Comparison of ENCODE assay signal across 8 mouse cellular contexts in genomic region chr4:133968150-133968921, GRCm38 (mm10). TPM values are rescaled to one million over a fixed set of nuclear protein-coding genes. Genes with fewer than 3 reads are reported as not detected.
DNase-seq lines count a peak whose midpoint lies in the region; ATAC-seq and TF ChIP-seq lines count a peak whose summit lies in the region.

Gene Hmgn2 (minus strand): TSS chr4:133968650.

- peak within 1 kb of the TSS; percentile 42 for H3K4me2 ChIP-seq in CH12.LX (ENCODE audit: insufficient read depth, low read depth, poor library complexity, severe bottlenecking)
- H3K4me2 ChIP-seq in forebrain, embryonic 13.5 days = peak within 1 kb of the TSS; percentile 98
- peak within 1 kb of the TSS; percentile 80 for H3K4me2 ChIP-seq in lung, embryonic 16.5 days (ENCODE audit: low read depth, low read length)

- H3K4me1 ChIP-seq in CH12.LX (ENCODE audit: control insufficient read depth in 1 of 2, insufficient read depth in 2 of 2) = peaks cover 0 to 35% of the 10 kb centered on the region in 2 experiments; a peak in 3 of 4 replicates
- H3K4me1 ChIP-seq in forebrain, embryonic 13.5 days = peaks cover 66% of the 10 kb centered on the region
- H3K4me1 ChIP-seq in lung, embryonic 16.5 days (replicated peaks; ENCODE audit: control insufficient read depth, insufficient read depth, low read length) = peaks cover 20% of the 10 kb centered on the region

- peaks cover 26 to 61% of the 10 kb centered on the region in 2 experiments for H3K36me3 ChIP-seq in CH12.LX (replicated peaks in 1 of 2; ENCODE audit: control insufficient read depth in 1 of 2, insufficient read depth in 1 of 2, low read length in 1 of 2)
- peaks cover 32% of the 10 kb centered on the region for H3K36me3 ChIP-seq in forebrain, embryonic 13.5 days (ENCODE audit: poor library complexity, severe bottlenecking)
- H3K36me3 ChIP-seq in lung, embryonic 16.5 days (ENCODE audit: control insufficient read depth, insufficient read depth, low read length) = peaks cover 27% of the 10 kb centered on the region

- peak within 1 kb of the TSS; percentile 100 for H3K9ac ChIP-seq in CH12.LX (ENCODE audit: insufficient read depth, low read depth)
- H3K9ac ChIP-seq in forebrain, embryonic 13.5 days = peak within 1 kb of the TSS; percentile 97
- peak within 1 kb of the TSS; percentile 95 for H3K9ac ChIP-seq in lung, embryonic 16.5 days (ENCODE audit: low read length)

- dilution Hi-C loops in CH12.LX (cut with MboI; ENCODE audit: extremely low pct_ligation_motif_present, extremely low pct_unique_long_range_greater_than_20kb, low sequenced_read_pairs) = no loop called here

- TF ChIP-seq RAD21 in CH12.LX (IDR thresholded peaks at IDR 0.05; ENCODE audit: low read depth, low read length) = no peak

- no peaks in the 10 kb centered on the region for H3K27me3 ChIP-seq in CH12.LX (replicated peaks)
- H3K27me3 ChIP-seq in forebrain, embryonic 13.5 days = no peaks in the 10 kb centered on the region
- H3K27me3 ChIP-seq in lung, embryonic 16.5 days (ENCODE audit: control insufficient read depth, insufficient read depth, low read depth, low read length) = no peaks in the 10 kb centered on the region

- peak; percentile 51 for ATAC-seq in forebrain, embryonic 13.5 days
- ATAC-seq in lung, embryonic 16.5 days (ENCODE audit: low read depth) = peak; percentile 72

- WGBS in forebrain, embryonic 13.5 days = under 1% methylated on average over 39 of the region's 42 CpGs
- WGBS in lung, embryonic 16.5 days = 1% methylated on average over 40 of the region's 42 CpGs

- peaks cover 9% of the 10 kb centered on the region for H3K79me2 ChIP-seq in CH12.LX (replicated peaks; ENCODE audit: control insufficient read depth, extremely low read depth, insufficient read depth, poor library complexity, severe bottlenecking)

- no peak for TF ChIP-seq EP300 in CH12.LX (IDR thresholded peaks at IDR 0.05; ENCODE audit: low read length)

- no peak for TF ChIP-seq POLR2A in CH12.LX (IDR thresholded peaks at IDR 0.05; ENCODE audit: low read depth, low read length)

- in situ Hi-C loops in CH12.LX (cut with MboI; ENCODE audit: low pct_ligation_motif_present, low pct_unique_long_range_greater_than_20kb, low sequenced_read_pairs) = no loop called here

- no peaks in the 10 kb centered on the region for H3K9me3 ChIP-seq in CH12.LX (replicated peaks; ENCODE audit: low read length)
- H3K9me3 ChIP-seq in forebrain, embryonic 13.5 days (replicated peaks) = no peaks in the 10 kb centered on the region
- no peaks in the 10 kb centered on the region for H3K9me3 ChIP-seq in lung, embryonic 16.5 days (ENCODE audit: control insufficient read depth, low read length)

- peak within 1 kb of the TSS; percentile 50 to 97 (median 70) for H3K4me3 ChIP-seq in CH12.LX (replicated peaks in 1 of 3; ENCODE audit: low read depth in 2 of 3, low read length in 2 of 3, poor library complexity in 1 of 3)
- peak within 1 kb of the TSS; percentile 76 for H3K4me3 ChIP-seq in forebrain, embryonic 13.5 days
- peak within 1 kb of the TSS; percentile 79 for H3K4me3 ChIP-seq in lung, embryonic 16.5 days (ENCODE audit: low read length)

- peak within 1 kb of the TSS; percentile 93 for H3K27ac ChIP-seq in CH12.LX (ENCODE audit: insufficient read depth, low read depth)
- H3K27ac ChIP-seq in forebrain, embryonic 13.5 days = peak within 1 kb of the TSS; percentile 99
- H3K27ac ChIP-seq in lung, embryonic 16.5 days (ENCODE audit: low read length) = peak within 1 kb of the TSS; percentile 100

- peak; percentile 29 for DNase-seq in CH12.LX (ENCODE audit: extremely low read depth)
- peak; percentile 46 for DNase-seq in c-Kit-negative CD71-positive TER-119-positive erythroid progenitor cells, embryonic 14.5 days (ENCODE audit: low read depth, low spot score)
- DNase-seq in heart, postnatal 36 days = peak; percentile 26 to 48
- DNase-seq in layer of hippocampus, adult 8-10 months (ENCODE audit: low spot score in 2 of 2) = peak; percentile 28 to 47
- peak; percentile 14 for DNase-seq in ovary, adult 18-20 months (ENCODE audit: low spot score)
- peak; percentile 67 for DNase-seq in thymus, postnatal 14 days

- intact Hi-C loops in heart, postnatal 36 days (cut with DNase I) = loop anchor here (2.0 kb wide), 1 partner anchor 32 kb away; the partner anchor contains the start of gene Dhdds

- TF ChIP-seq CTCF in CH12.LX (conservative IDR thresholded peaks at IDR 0.05 in 1 of 2, IDR thresholded peaks at IDR 0.05 in 1 of 2; ENCODE audit: low read depth in 2 of 2, low read length in 2 of 2) = no peak

TF ChIP-seq in CH12.LX, 34 proteins besides CTCF, POLR2A, EP300 and RAD21:
- TF ChIP-seq MYC (IDR thresholded peaks at IDR 0.05; ENCODE audit: low read depth, low read length) (no peak), MAZ (IDR thresholded peaks at IDR 0.05; ENCODE audit: low read depth, low read length) (0 out of 2 replicates have a peak, but pooled peaks have one; percentile 13), ELF1 (IDR thresholded peaks at IDR 0.05; ENCODE audit: low read depth, low read length) (no peak), POLR2AphosphoS2 (IDR thresholded peaks at IDR 0.05; ENCODE audit: low read depth, low read length) (peak; percentile 56; the same call in 1 of the 2 replicates), NELFE (IDR thresholded peaks at IDR 0.05; ENCODE audit: low read depth, low read length) (no peak), ETS1 (conservative IDR thresholded peaks at IDR 0.05; ENCODE audit: low read depth, low read length) (no peak), GABPA (IDR thresholded peaks at IDR 0.05; ENCODE audit: insufficient replicate concordance, low read depth, low read length) (no peak), RCOR1 (conservative IDR thresholded peaks at IDR 0.05; ENCODE audit: low read depth, low read length) (no peak; the same call in 1 of the 2 replicates), TBP (conservative IDR thresholded peaks at IDR 0.05; ENCODE audit: low read depth, low read length) (no peak), UBTF (IDR thresholded peaks at IDR 0.05; ENCODE audit: low read depth, low read length) (peak; percentile 83; the same call in 1 of the 2 replicates), SMC3 (IDR thresholded peaks at IDR 0.05; ENCODE audit: low read depth, low read length) (no peak), JUN (IDR thresholded peaks at IDR 0.05; ENCODE audit: insufficient read depth, low read depth, low read length) (no peak), IRF4 (IDR thresholded peaks at IDR 0.05; ENCODE audit: low read depth, low read length) (no peak), PAX5 (IDR thresholded peaks at IDR 0.05; ENCODE audit: low read length) (no peak), ZMIZ1 (IDR thresholded peaks at IDR 0.05; ENCODE audit: low read depth, low read length) (no peak; the same call in 1 of the 2 replicates), ZC3H11A (IDR thresholded peaks at IDR 0.05; ENCODE audit: low read depth, low read length) (no peak), MEF2A (IDR thresholded peaks at IDR 0.05; ENCODE audit: borderline replicate concordance, low read depth, low read length) (0 out of 2 replicates have a peak, but pooled peaks have one; percentile 24), HCFC1 (IDR thresholded peaks at IDR 0.05; ENCODE audit: low read depth, low read length) (no peak), CHD2 (IDR thresholded peaks at IDR 0.05; ENCODE audit: low read length) (no peak; the same call in none of the 2 replicates), MXI1 (IDR thresholded peaks at IDR 0.05; ENCODE audit: low read depth, low read length) (peak; percentile 75), USF1 (IDR thresholded peaks at IDR 0.05; ENCODE audit: low read depth, low read length) (no peak), ZKSCAN1 (IDR thresholded peaks at IDR 0.05; ENCODE audit: borderline replicate concordance, low read depth, low read length) (no peak), TCF12 (IDR thresholded peaks at IDR 0.05; ENCODE audit: low read depth, low read length) (no peak), NRF1 (IDR thresholded peaks at IDR 0.05; ENCODE audit: low read depth, low read length) (no peak), USF2 (conservative IDR thresholded peaks at IDR 0.05; ENCODE audit: low read depth, low read length) (no peak), ZNF384 (IDR thresholded peaks at IDR 0.05; ENCODE audit: low read depth, low read length) (no peak), CHD1 (IDR thresholded peaks at IDR 0.05; ENCODE audit: low read depth, low read length) (no peak), SIN3A (IDR thresholded peaks at IDR 0.05; ENCODE audit: low read length) (peak; percentile 70), E2F4 (IDR thresholded peaks at IDR 0.05; ENCODE audit: insufficient replicate concordance, low read depth, low read length) (no peak), JUND (conservative IDR thresholded peaks at IDR 0.05; ENCODE audit: low read depth, low read length) (no peak), KAT2A (IDR thresholded peaks at IDR 0.05; ENCODE audit: insufficient replicate concordance, low read length) (no peak)

RNA-seq across cellular contexts. Expression of gene Hmgn2, which starts in this region (rescaled TPM):
- total RNA-seq in CH12.LX (2012; rRNA removed) = 157 and 196 TPM in 2 replicates
- total RNA-seq in CH12.LX (2014; rRNA removed) = 161 and 168 TPM in 2 replicates
- polyA plus RNA-seq in CH12.LX (2012; ENCODE audit: insufficient read length, low read depth) = 195 and 299 TPM in 2 replicates
- 3,166 and 3,367 TPM in 2 replicates for polyA plus RNA-seq in forebrain, embryonic 13.5 days (2015; fragmentation: Nextera tagmentation; extraction: Ambion mirVana)
- total RNA-seq in heart, postnatal 36 days (2021) = 100 to 1,000 TPM; 106 to 128 TPM
- total RNA-seq in layer of hippocampus, adult 8-10 months (2022) = 100 to 1,000 TPM in 3 of 4 experiments, 10 to 100 TPM in 1; 90.0 to 132 (median 110) TPM
- 2,552 and 2,841 TPM in 2 replicates for polyA plus RNA-seq in lung, embryonic 16.5 days (2015; fragmentation: Nextera tagmentation; extraction: Ambion mirVana)

Comparison
In these comparisons a context has a peak if more than half of its experiments do, and no peak if none do; other contexts are left out.
1. Peak in every context shown above with its lines: DNase-seq, ATAC-seq, H3K4me3 ChIP-seq and H3K27ac ChIP-seq.
2. DNase-seq: peak in every context shown above with its lines; median percentile 67 in thymus, postnatal 14 days; 46 in c-Kit-negative CD71-positive TER-119-positive erythroid progenitor cells, embryonic 14.5 days; 38 in layer of hippocampus, adult 8-10 months; 37 in heart, postnatal 36 days; 29 in CH12.LX; 14 in ovary, adult 18-20 months.
3. H3K4me2 ChIP-seq: peak in every context shown above with its lines; median percentile 98 in forebrain, embryonic 13.5 days; 80 in lung, embryonic 16.5 days; 42 in CH12.LX.